Mouse (Mus musculus): ENCODE results near the gene Deup1. TPM values are rescaled to one million over a fixed set of nuclear protein-coding genes. Genes with fewer than 3 reads are reported as not detected.

Gene Deup1
- polyA plus RNA-seq, 1 experiment from 2014 or later = 5.8 TPM

GRCm38 (mm10) chr9:15617061-15617460 lies 10.7 kb downstream of the Deup1 start:
- H3K4me3 ChIP-seq = no peak overlapping the region
- no peak for DNase-seq (ENCODE audit: low spot score)
- peaks cover 17% of the 10 kb centered on the region for H3K4me1 ChIP-seq (replicated peaks)
- no peaks in the 10 kb centered on the region for H3K9me3 ChIP-seq
- WGBS = 48% methylated on average over 7 of the region's 7 CpGs
- H3K36me3 ChIP-seq = no peaks in the 10 kb centered on the region
- no peaks in the 10 kb centered on the region for H3K27me3 ChIP-seq (ENCODE audit: insufficient read depth, poor library complexity, severe bottlenecking)
- no peak overlapping the region for H3K27ac ChIP-seq

DNA sequence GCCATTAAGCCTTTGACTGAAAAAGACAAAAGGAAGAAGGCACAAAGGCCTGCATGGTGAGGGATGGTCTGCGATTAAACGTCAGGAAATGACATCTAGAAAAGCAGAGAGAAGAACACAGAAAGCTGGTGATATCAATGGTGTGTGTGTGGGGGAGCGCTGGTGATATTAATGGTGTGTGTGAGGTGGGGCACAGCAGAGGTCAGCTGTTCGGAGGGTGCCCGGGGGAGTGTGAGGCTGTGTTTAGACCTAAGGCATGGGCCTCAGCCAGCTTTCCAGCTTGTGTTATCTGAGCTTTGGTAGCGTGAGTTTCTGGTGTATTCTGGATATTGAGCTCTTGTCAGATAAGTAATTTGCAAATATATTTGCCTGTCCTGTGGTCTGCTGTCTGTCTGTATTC lies 11.3 kb downstream of the Deup1 start:
- 76% methylated on average over 6 of the region's 6 CpGs for WGBS
- DNase-seq (ENCODE audit: low spot score) = no peak
- H3K36me3 ChIP-seq = no peaks in the 10 kb centered on the region

GRCm38 (mm10) chr9:15609280-15609930 lies 18.3 kb downstream of the Deup1 start:
- H3K27ac ChIP-seq = no peak overlapping the region
- H3K36me3 ChIP-seq = no peaks in the 10 kb centered on the region
- DNase-seq (ENCODE audit: low spot score) = no peak
- H3K9me3 ChIP-seq = peaks cover 6% of the 10 kb centered on the region; the same call in 1 of the 2 replicates
- no peaks in the 10 kb centered on the region for H3K4me1 ChIP-seq (replicated peaks)
- WGBS = 97% methylated on average over 5 of the region's 5 CpGs
- H3K27me3 ChIP-seq (ENCODE audit: insufficient read depth, poor library complexity, severe bottlenecking) = no peaks in the 10 kb centered on the region
- H3K4me3 ChIP-seq = no peak overlapping the region

More for the DNA sequence above, 11.3 kb downstream of the Deup1 start:
- Histone ChIP-seq H3K27me3 (ENCODE audit: insufficient read depth, poor library complexity, severe bottlenecking) (no peaks in the 10 kb centered on the region), H3K9me3 (no peaks in the 10 kb centered on the region), H3K27ac (no peak overlapping the region), H3K4me3 (no peak overlapping the region), H3K4me1 (replicated peaks) (peaks cover 17% of the 10 kb centered on the region)

GRCm38 (mm10) chr9:15607601-15608000 lies 20.1 kb downstream of the Deup1 start:
- no peaks in the 10 kb centered on the region for H3K27me3 ChIP-seq (ENCODE audit: insufficient read depth, poor library complexity, severe bottlenecking)
- 94% methylated on average over 2 of the region's 2 CpGs for WGBS
- H3K4me3 ChIP-seq = no peak overlapping the region
- no peaks in the 10 kb centered on the region for H3K36me3 ChIP-seq
- H3K27ac ChIP-seq = no peak overlapping the region
- H3K4me1 ChIP-seq (replicated peaks) = no peaks in the 10 kb centered on the region
- peaks cover 6% of the 10 kb centered on the region; the same call in 1 of the 2 replicates for H3K9me3 ChIP-seq
- no peak for DNase-seq (ENCODE audit: low spot score)

GRCm38 (mm10) chr9:15603156-15603555 lies 24.6 kb downstream of the Deup1 start:
- Histone ChIP-seq H3K36me3 (no peaks in the 10 kb centered on the region), H3K27me3 (ENCODE audit: insufficient read depth, poor library complexity, severe bottlenecking) (no peaks in the 10 kb centered on the region), H3K9me3 (no peaks in the 10 kb centered on the region), H3K4me3 (no peak overlapping the region), H3K27ac (no peak overlapping the region), H3K4me1 (replicated peaks) (no peaks in the 10 kb centered on the region)
- no peak for DNase-seq (ENCODE audit: low spot score)
- 85% methylated on average over 8 of the region's 8 CpGs for WGBS

GRCm38 (mm10) chr9:15600859-15601540 lies 26.7 kb downstream of the Deup1 start:
- WGBS = 75% methylated on average over 5 of the region's 5 CpGs
- H3K36me3 ChIP-seq = no peaks in the 10 kb centered on the region
- no peaks in the 10 kb centered on the region for H3K9me3 ChIP-seq
- H3K27ac ChIP-seq = no peak overlapping the region
- DNase-seq (ENCODE audit: low spot score) = no peak
- no peaks in the 10 kb centered on the region for H3K27me3 ChIP-seq (ENCODE audit: insufficient read depth, poor library complexity, severe bottlenecking)
- no peaks in the 10 kb centered on the region for H3K4me1 ChIP-seq (replicated peaks)
- no peak overlapping the region for H3K4me3 ChIP-seq

DNA sequence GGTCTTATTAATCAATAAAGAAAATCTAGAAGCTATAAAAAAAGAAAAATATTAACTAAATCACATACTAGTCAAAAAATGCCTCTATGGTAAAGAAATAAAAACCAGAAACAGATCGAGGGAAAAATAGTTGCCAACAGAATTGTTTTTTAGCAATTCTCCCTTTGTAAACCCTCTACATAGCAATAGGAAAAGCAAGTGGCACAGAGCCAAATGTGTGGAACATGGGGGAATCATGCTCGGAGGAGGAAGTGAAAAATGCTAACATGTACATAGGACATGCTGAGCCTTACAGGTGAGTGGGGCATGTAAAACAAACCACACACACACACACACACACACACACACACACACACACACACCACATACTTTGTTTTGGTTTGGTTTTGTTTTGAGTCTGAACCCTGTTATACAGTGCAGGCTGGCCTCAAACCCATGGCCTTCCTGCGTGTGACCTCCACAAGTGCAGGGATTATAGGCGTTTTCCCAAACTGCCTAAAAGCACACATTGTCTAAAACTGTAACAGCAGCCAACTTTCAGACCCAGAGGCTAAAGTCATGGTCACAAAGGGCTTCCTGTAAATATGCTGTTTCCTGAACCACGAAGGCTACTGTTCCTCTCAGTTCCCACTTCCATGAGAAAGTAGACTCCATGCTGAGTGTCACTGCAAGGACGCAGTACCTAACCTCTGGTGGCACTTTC lies 27.4 kb downstream of the Deup1 start:
- DNase-seq (ENCODE audit: low spot score) = no peak
- H3K27ac ChIP-seq = no peak overlapping the region
- WGBS = 77% methylated on average over 6 of the region's 6 CpGs
- no peaks in the 10 kb centered on the region for H3K36me3 ChIP-seq
- H3K4me3 ChIP-seq = no peak overlapping the region
- no peaks in the 10 kb centered on the region for H3K27me3 ChIP-seq (ENCODE audit: insufficient read depth, poor library complexity, severe bottlenecking)
- H3K9me3 ChIP-seq = no peaks in the 10 kb centered on the region
- H3K4me1 ChIP-seq (replicated peaks) = no peaks in the 10 kb centered on the region

DNA sequence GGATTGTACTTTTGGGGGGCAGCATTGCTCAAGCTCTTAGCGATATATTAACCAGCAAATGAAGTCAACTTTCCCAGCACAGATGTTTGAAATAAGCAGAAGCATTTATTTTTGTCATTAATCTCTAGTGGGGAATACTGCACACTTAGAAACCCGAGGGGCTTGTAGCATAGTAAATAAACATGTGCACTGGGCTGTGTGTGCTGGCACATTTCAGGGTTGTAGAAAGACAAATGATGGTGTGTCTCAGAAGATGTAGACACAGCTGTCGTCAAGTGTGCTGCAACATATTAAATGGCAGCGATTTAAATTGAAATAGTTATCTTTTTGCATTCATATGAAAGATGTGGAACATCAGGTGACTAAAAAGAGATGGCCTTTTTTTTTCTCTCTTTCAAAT lies 31.1 kb downstream of the Deup1 start:
- H3K27ac ChIP-seq = no peak overlapping the region
- no peaks in the 10 kb centered on the region for H3K36me3 ChIP-seq
- H3K27me3 ChIP-seq (ENCODE audit: insufficient read depth, poor library complexity, severe bottlenecking) = no peaks in the 10 kb centered on the region
- DNase-seq (ENCODE audit: low spot score) = no peak
- WGBS = 80% methylated on average over 4 of the region's 4 CpGs
- H3K4me1 ChIP-seq (replicated peaks) = no peaks in the 10 kb centered on the region
- H3K4me3 ChIP-seq = no peak overlapping the region
- H3K9me3 ChIP-seq = 0 out of 2 replicates have a peak, but pooled peaks cover 2% of the 10 kb centered on the region

DNA sequence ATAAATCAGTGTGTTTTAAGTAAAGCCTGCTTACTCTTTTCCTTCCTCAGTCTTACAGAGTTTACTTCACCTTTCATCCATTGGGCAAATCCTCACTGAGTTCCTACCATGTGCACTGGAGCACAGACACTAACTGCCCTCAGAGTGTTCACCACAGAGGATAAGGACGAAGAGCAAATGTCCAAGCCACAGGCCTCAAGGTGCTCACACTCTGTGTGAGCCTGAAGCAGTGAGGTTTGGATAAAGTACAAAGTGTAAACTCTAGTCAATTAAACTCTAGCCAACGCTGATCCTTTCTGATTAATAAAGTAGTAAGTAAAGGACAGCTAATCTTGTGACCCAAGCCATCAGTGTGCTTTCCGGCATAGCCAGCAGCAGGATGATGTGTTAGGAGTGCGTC lies 33.6 kb downstream of the Deup1 start:
- Histone ChIP-seq H3K4me3 (no peak overlapping the region), H3K27ac (no peak overlapping the region), H3K27me3 (ENCODE audit: insufficient read depth, poor library complexity, severe bottlenecking) (no peaks in the 10 kb centered on the region), H3K9me3 (0 out of 2 replicates have a peak, but pooled peaks cover 2% of the 10 kb centered on the region), H3K4me1 (replicated peaks) (no peaks in the 10 kb centered on the region), H3K36me3 (no peaks in the 10 kb centered on the region)
- WGBS = 91% methylated on average over 4 of the region's 4 CpGs
- DNase-seq (ENCODE audit: low spot score) = no peak

- no peak overlapping the region for H3K27ac ChIP-seq
- WGBS = 80% methylated on average over 6 of the region's 6 CpGs
- no peak overlapping the region for H3K4me3 ChIP-seq
- no peaks in the 10 kb centered on the region for H3K36me3 ChIP-seq
- H3K9me3 ChIP-seq = no peaks in the 10 kb centered on the region
- no peaks in the 10 kb centered on the region for H3K4me1 ChIP-seq (replicated peaks)
- DNase-seq (ENCODE audit: low spot score) = no peak
- H3K27me3 ChIP-seq (ENCODE audit: insufficient read depth, poor library complexity, severe bottlenecking) = no peaks in the 10 kb centered on the region
Observed at GRCm38 (mm10) chr9:15587157-15587854, 40.4 kb downstream of the Deup1 start.

GRCm38 (mm10) chr9:15585956-15586355 lies 41.8 kb downstream of the Deup1 start:
- DNase-seq (ENCODE audit: low spot score) = no peak
- no peak overlapping the region for H3K27ac ChIP-seq
- H3K4me1 ChIP-seq (replicated peaks) = no peaks in the 10 kb centered on the region
- H3K27me3 ChIP-seq (ENCODE audit: insufficient read depth, poor library complexity, severe bottlenecking) = no peaks in the 10 kb centered on the region
- 98% methylated on average over 1 of the region's 1 CpGs for WGBS
- no peaks in the 10 kb centered on the region for H3K9me3 ChIP-seq
- H3K36me3 ChIP-seq = no peaks in the 10 kb centered on the region
- no peak overlapping the region for H3K4me3 ChIP-seq

GRCm38 (mm10) chr9:15584209-15584608 lies 43.5 kb downstream of the Deup1 start:
- no peaks in the 10 kb centered on the region for H3K4me1 ChIP-seq (replicated peaks)
- WGBS = 89% methylated on average over 9 of the region's 9 CpGs
- no peaks in the 10 kb centered on the region for H3K9me3 ChIP-seq
- DNase-seq (ENCODE audit: low spot score) = no peak
- H3K27ac ChIP-seq = no peak overlapping the region
- no peaks in the 10 kb centered on the region for H3K27me3 ChIP-seq (ENCODE audit: insufficient read depth, poor library complexity, severe bottlenecking)
- no peaks in the 10 kb centered on the region for H3K36me3 ChIP-seq
- H3K4me3 ChIP-seq = no peak overlapping the region

Measured in hindbrain, embryonic 10.5 days (tissue).